Mouse (Mus musculus) left cerebral cortex, adult 8-10 months (tissue): Measurements from ENCODE around the gene Olfr487. TPM values are rescaled to one million over a fixed set of nuclear protein-coding genes. Genes with fewer than 3 reads are reported as not detected.
"Not testable (repeated sequence)": the region's sequence is repeated elsewhere in the genome, so short reads cannot be mapped to it uniquely, and the experiment has no call there.

ENCODE experiments used
- DNase-seq, 2 experiments: peaks; one replicate each; pipeline ENCODE4 v3.0.0; 2022; ENCODE audit warnings: low spot score in 2 of 2
- total RNA-seq, 4 experiments: library from RNA; stranded (reverse); gene quantifications; 2 replicates each; pipeline ENCODE4 v1.2.4; 2022

Olfr487 gene
- not detected for total RNA-seq

- DNase-seq = not testable (repeated sequence)
Observed at GRCm38 (mm10) chr7:108214536-108214935, at the start of gene Olfr487. Gene Olfr487, minus strand, starts transcription at chr7:108214636.

GRCm38 (mm10) chr7:108258247-108258646 lies 43.8 kb upstream of the Olfr487 start, which contains the start of gene Olfr488:
Gene Olfr488, minus strand, starts transcription at chr7:108258347.
- DNase-seq = no peak

GRCm38 (mm10) chr7:108233551-108233950 lies 19.1 kb upstream of the Olfr487 start:
- no peak for DNase-seq

GRCm38 (mm10) chr7:108196938-108197337 lies 17.5 kb downstream of the Olfr487 start:
- DNase-seq = no peak

GRCm38 (mm10) chr7:108196337-108196736 lies 18.1 kb downstream of the Olfr487 start:
- not testable (repeated sequence) for DNase-seq

GRCm38 (mm10) chr7:108192714-108193113 lies 21.7 kb downstream of the Olfr487 start:
- not testable (repeated sequence) for DNase-seq

- not testable (repeated sequence) for DNase-seq
Observed at GRCm38 (mm10) chr7:108191196-108191595, 23.2 kb downstream of the Olfr487 start.

GRCm38 (mm10) chr7:108185237-108185636 lies 29.2 kb downstream of the Olfr487 start:
- not testable (repeated sequence) for DNase-seq

- DNase-seq = not testable (repeated sequence)
Observed at GRCm38 (mm10) chr7:108184401-108184800, 30.0 kb downstream of the Olfr487 start.

GRCm38 (mm10) chr7:108172642-108173041 lies 41.8 kb downstream of the Olfr487 start, which contains the start of gene Olfr486:
Gene Olfr486, minus strand, starts transcription at chr7:108172742.
- not testable (repeated sequence) for DNase-seq

- no peak for DNase-seq
Observed at GRCm38 (mm10) chr7:108159771-108160170, 54.7 kb downstream of the Olfr487 start, which contains the start of gene Olfr485. Gene Olfr485, minus strand, starts transcription at chr7:108159871.

Other genes starting within 250 kb of the Olfr487 start
- gene Olfr476, start 249.8 kb downstream of the Olfr487 start, total RNA-seq = not detected
- not detected for gene Olfr477, start 227.9 kb downstream of the Olfr487 start, total RNA-seq
- not detected for gene Olfr478, start 180.6 kb downstream of the Olfr487 start, total RNA-seq
- gene Olfr479, start 163.9 kb downstream of the Olfr487 start, total RNA-seq = not detected
- gene Olfr480, start 147.3 kb downstream of the Olfr487 start, total RNA-seq = not detected
- not detected for gene Olfr481, start 134.8 kb downstream of the Olfr487 start, total RNA-seq
- gene Olfr482, start 117.0 kb downstream of the Olfr487 start, total RNA-seq = 1 to 10 TPM; 1.7 to 2.6 (median 2.5) TPM
- not detected for gene Olfr483, start 113.8 kb downstream of the Olfr487 start, total RNA-seq
- gene Olfr484, start 87.2 kb downstream of the Olfr487 start, total RNA-seq = not detected
- not detected for gene Olfr485, start 54.8 kb downstream of the Olfr487 start, total RNA-seq
- gene Olfr486, start 41.9 kb downstream of the Olfr487 start, total RNA-seq = not detected
- not detected for gene Olfr488, start 43.7 kb upstream of the Olfr487 start, total RNA-seq
- gene Olfr490, start 74.3 kb upstream of the Olfr487 start, total RNA-seq = not detected
- gene Olfr491, start 98.8 kb upstream of the Olfr487 start, total RNA-seq = not detected
- not detected for gene Olfr492, start 109.0 kb upstream of the Olfr487 start, total RNA-seq
- not detected for gene Olfr493, start 132.3 kb upstream of the Olfr487 start, total RNA-seq
- not detected for gene Olfr494, start 150.7 kb upstream of the Olfr487 start, total RNA-seq
- not detected for gene Olfr495, start 178.5 kb upstream of the Olfr487 start, total RNA-seq
- gene Olfr497, start 205.8 kb upstream of the Olfr487 start, total RNA-seq = not detected